Mouse (Mus musculus) forebrain, embryonic 12.5 days (tissue): ENCODE measurements around the gene Prkar1a. TPM values are rescaled to one million over a fixed set of nuclear protein-coding genes. Genes with fewer than 3 reads are reported as not detected.

Experiments used
- ATAC-seq: fragments of 200-750 bp; cut with Nextera tagmentation; 2 replicates; pipeline ENCODE4 v1.8.0; 2017; ENCODE audit warnings: moderate TSS enrichment; ENCODE audit not compliant: low FRiP score
- H3K27ac ChIP-seq: fragments of 300-500 bp; sonication (generic); 2 replicates; pipeline ENCODE4 v1.5.1; 2016; ENCODE audit warnings: mild to moderate bottlenecking
- H3K27me3 ChIP-seq: fragments of 300-500 bp; sonication (generic); 2 replicates; pipeline ENCODE4 v1.6.1; 2016; ENCODE audit warnings: mild to moderate bottlenecking
- H3K36me3 ChIP-seq: fragments of 300-500 bp; sonication (generic); replicated peaks from 2 replicates; pipeline ENCODE4 v1.6.1; 2016; ENCODE audit warnings: mild to moderate bottlenecking
- H3K4me1 ChIP-seq: fragments of 300-500 bp; sonication (generic); 2 replicates; pipeline ENCODE4 v1.6.1; 2016
- H3K4me2 ChIP-seq: fragments of 300-500 bp; sonication (generic); 2 replicates; pipeline ENCODE4 v1.6.1; 2016; ENCODE audit warnings: mild to moderate bottlenecking, moderate library complexity
- H3K4me3 ChIP-seq: fragments of 300-500 bp; sonication (generic); replicated peaks from 2 replicates; pipeline ENCODE4 v1.5.1; 2016; ENCODE audit warnings: mild to moderate bottlenecking
- H3K9ac ChIP-seq: fragments of 300-500 bp; sonication (generic); 2 replicates; pipeline ENCODE4 v1.6.1; 2016; ENCODE audit warnings: mild to moderate bottlenecking
- H3K9me3 ChIP-seq: fragments of 300-500 bp; sonication (generic); 2 replicates; pipeline ENCODE4 v1.6.1; 2016
- WGBS: fragments of 180-500 bp; shearing (Covaris S2); methylation state at CpG from one replicate; pipeline ENCODE4 v1.1.7; 2016; 5-methylcytosine and 5-hydroxymethylcytosine counted together
- polyA plus RNA-seq: library from polyadenylated mRNA; unstranded; fragments of >200 nt; fragmentation: Nextera tagmentation; extraction: Ambion mirVana; gene quantifications from 2 replicates; pipeline ENCODE4 v1.2.1, GENCODE M21; 2016

The Prkar1a gene
- polyA plus RNA-seq, 1 experiment from 2014 or later: 413 TPM

- no peak overlapping the region for H3K4me3 ChIP-seq
- no peak overlapping the region for H3K27ac ChIP-seq
- WGBS: 85% methylated on average over 15 of the region's 15 CpGs
- H3K9ac ChIP-seq: no peak overlapping the region
- H3K27me3 ChIP-seq: peaks cover 33% of the 10 kb centered on the region
- H3K4me1 ChIP-seq: peaks cover 13% of the 10 kb centered on the region
- H3K36me3 ChIP-seq: no peaks in the 10 kb centered on the region
- H3K4me2 ChIP-seq: no peak overlapping the region
- no peaks in the 10 kb centered on the region for H3K9me3 ChIP-seq
- no peak for ATAC-seq
Observed at GRCm38 (mm10) chr11:109717966-109718895, 69.0 kb downstream of the Prkar1a start.

Other genes with a start within 250 kb of the Prkar1a start
- gene 9930022D16Rik, start 235.5 kb upstream of the Prkar1a start, polyA plus RNA-seq: not detected in 2 replicates
- gene Amz2, start 223.5 kb upstream of the Prkar1a start, polyA plus RNA-seq: 46.9 and 50.2 TPM in 2 replicates
- 2.4 and 2.6 TPM in 2 replicates for gene Arsg, start 176.0 kb upstream of the Prkar1a start, polyA plus RNA-seq
- gene Slc16a6, start 175.8 kb upstream of the Prkar1a start, polyA plus RNA-seq: 4.0 and 5.4 TPM in 2 replicates
- 12.9 and 13.6 TPM in 2 replicates for gene Wipi1, start 37.4 kb upstream of the Prkar1a start, polyA plus RNA-seq
- gene Fam20a, start 72.9 kb downstream of the Prkar1a start, polyA plus RNA-seq: 1.4 and 1.7 TPM in 2 replicates
- not detected in 2 replicates for gene 1700012B07Rik, start 178.6 kb downstream of the Prkar1a start, polyA plus RNA-seq